Mouse (Mus musculus): ENCODE results near the gene Ints11.

Ints11 gene

DNA sequence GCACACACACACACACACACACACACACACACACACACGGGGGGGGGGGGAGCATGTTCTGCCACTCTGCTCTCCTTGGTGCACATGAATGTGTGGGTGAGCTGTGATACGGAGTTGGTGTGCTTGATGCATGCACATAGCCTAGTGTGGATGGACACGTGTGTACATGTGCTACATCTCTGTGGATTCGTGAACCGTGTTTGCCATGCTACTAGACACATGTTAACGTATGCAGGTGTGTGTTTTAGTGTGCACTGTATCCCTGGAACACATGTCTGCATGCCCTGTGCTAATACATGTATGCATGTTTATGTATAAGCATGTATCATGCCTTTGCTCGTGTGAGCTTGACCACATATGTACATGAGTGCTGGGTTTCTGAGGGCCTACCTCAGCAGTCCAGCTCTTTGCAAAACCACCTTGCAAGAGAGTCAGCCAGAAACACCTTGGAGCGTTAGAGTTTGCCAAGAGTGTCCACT lies 23.9 kb downstream of the Ints11 start:
- DNase-seq, result peak; percentile 12

- peak; percentile 43 for DNase-seq
These were observed 25.1 kb downstream of the Ints11 start for GRCm38 (mm10) chr4:155894311-155894881.

GRCm38 (mm10) chr4:155895216-155895615 lies 25.9 kb downstream of the Ints11 start:
- peak; percentile 74 for DNase-seq

DNA sequence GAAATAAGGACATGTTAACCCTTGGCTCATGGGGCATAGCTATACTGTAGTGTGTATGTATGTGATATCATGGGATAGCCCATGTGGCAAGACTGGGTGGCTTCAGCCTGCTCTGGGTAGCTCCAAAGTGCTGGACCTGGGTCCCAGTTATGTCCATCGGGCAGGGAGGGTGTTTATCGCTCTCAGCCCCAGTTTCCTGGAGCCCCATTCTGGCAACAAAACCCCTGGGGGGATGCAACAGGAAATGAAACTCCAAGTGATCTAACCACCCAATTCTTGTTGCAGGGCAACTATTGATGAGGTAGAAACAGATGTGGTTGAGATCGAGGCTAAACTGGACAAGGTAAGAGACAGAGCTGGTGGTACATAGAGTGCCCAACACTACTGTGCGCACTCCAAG lies 26.5 kb downstream of the Ints11 start:
- DNase-seq, result peak; percentile 11

- peak; percentile 11 for DNase-seq
These were observed 27.1 kb downstream of the Ints11 start for GRCm38 (mm10) chr4:155896461-155896860.

DNA sequence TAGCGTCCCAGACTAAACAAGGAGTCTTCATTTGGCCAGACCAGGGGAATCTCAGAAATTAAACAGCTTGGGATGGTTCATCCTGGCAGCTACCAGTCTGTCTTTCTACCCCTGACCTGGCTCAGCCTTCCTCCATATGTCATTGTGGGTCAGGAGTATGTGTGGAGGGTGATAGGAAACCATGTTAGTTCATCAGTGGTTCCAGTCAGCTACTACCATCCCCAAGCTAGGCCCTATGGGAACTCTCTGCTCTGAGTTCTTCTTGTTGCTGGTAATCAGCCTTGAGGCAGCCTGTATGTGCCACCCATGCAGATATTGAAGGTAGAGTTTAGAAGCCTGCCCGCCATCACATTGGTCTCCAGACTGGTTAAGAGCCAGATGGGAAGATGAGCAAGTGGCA lies 29.0 kb downstream of the Ints11 start:
- no peak for DNase-seq

DNA sequence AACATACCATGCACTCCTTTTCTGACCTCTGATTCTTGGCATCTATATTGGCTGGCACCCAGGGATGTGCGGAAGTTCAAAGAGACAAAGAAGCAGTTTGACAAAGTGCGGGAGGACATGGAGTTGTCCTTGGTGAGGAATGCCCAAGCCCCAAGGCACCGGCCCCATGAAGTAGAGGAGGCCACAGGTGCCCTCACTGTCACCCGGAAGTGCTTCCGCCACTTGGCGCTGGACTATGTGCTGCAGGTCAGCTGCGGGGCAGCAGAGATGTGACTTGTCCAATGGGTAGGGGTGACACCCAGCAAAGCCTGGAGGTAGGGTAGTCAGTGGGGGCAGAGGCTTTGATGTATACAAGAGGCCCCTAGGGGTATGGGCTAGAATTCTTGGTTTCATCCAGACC lies 30.0 kb downstream of the Ints11 start:
- no peak for DNase-seq

DNA sequence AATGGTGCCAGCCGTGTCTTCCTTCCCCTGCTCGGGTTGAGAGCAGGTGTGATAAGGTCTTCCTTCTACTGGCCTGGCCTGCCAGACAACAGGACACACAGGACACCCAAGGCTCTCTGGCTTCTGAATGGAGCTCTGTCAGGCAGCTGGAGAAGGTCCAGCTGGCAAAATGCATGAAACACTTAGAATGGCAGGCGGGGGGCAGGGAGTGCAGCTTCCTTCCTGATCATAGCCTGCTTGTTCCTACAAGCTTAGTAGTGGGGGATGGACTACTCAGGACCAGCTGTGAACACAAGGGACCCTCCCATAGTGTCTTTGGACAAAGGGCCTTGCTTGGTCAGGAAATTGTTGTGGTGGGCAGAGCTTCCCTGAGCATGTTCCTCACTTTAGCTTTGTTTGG lies 31.9 kb downstream of the Ints11 start:
- DNase-seq, result peak; percentile 26

DNA sequence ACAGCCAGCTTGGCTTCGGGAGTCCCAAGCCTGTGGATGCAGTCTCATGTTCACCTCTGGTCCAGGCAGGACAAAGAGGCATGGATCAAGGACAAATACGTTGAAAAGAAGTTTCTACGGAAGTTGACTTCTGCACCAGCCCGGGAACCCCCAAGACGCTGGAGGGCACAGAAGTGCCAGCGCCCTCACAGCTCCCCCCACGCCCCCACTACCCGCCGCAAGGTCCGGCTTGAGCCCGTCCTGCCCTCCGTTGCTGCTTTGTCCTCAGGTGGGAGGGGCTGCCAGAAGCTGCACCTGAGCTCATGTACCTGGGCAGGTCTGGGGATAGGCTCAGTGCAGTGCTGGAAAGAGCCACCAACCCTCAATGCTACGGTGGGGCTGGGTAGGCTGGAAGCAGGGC lies 33.9 kb downstream of the Ints11 start:
- DNase-seq, result no peak

DNA sequence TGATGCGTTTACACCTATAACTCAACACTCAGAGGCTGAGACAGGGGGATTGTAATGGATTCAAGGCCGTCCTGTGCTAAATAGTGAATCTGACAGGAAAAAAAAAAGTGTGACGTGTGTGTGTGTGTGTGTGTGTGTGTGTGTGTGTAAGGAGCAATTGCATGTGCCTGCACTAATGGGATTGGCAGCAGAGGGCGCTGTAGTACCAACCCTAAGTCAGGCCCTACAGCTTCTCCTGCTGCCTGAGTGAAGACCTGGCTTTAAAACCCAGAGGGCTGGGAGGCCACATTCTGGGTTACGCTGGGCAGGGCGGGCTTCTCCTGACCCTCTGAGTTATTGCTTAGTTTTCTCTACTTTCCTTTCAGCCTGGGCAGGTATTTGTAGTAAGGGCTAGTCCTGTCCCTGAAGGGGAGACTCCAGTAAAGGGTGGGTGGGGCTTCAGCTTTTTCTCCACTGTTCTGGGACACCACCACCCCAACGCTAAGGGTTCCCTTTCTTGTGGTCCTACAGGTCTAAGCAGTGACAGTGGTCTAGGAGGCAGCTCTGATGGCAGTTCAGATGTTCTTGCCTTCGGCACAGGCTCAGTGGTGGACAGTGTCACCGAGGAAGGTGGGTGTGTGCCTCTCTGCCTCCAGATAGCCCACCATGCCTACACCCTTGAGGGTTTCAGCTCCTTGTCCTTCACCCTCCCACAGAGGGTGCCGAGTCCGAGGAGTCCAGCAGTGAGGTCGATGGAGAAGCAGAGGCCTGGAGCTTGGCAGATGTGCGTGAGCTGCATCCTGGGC lies 35.2 kb downstream of the Ints11 start:
- peak; percentile 6 for DNase-seq

DNA sequence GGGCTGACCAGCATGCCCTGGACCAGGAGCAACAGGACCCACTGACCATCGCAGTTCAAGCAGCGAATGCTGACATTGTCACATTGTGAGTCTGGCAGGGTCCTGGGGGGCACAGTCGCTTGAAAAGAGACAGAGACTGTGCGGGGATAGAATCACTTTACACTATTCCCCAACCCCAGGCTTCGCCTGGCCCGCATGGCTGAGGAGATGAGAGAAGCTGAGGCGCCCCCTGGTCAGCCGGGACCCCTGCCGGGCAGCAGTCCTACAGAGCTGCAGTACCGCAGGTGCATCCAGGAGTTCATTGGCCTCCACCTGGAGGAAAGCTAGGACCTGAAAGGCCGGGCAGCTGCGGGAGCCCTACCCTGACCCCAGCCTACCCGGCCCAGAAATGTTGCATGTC lies 36.3 kb downstream of the Ints11 start:
- DNase-seq, result no peak

- DNase-seq, result no peak
These were observed 36.8 kb downstream of the Ints11 start for GRCm38 (mm10) chr4:155906125-155906524.

DNA sequence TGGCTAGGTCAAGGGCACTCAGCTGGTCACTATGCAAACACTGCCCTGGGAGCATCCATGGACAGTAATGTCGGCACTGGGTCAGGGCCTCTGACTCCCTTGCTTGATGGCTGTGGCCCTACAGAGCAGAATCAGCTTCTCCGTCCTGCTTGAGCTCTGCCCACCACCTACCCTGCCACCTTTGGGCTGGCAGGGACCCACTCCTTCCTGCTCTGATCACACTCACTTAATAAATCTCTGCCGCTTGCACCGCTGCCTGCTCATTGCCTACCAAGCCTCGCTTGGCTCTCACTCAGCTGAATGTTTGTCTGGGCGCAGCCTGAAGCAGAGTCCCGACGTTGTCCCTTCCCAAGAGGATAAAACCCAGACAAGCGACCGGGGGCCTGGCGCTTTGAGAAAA lies 37.7 kb downstream of the Ints11 start:
- DNase-seq, result no peak

GRCm38 (mm10) chr4:155908281-155908680 lies 38.9 kb downstream of the Ints11 start:
- no peak for DNase-seq

- DNase-seq, result no peak
These were observed 39.4 kb downstream of the Ints11 start for GRCm38 (mm10) chr4:155908751-155909150.

GRCm38 (mm10) chr4:155932031-155932430 lies 62.7 kb downstream of the Ints11 start:
- no peak for DNase-seq

All from cerebellum, adult 8-10 months (tissue).